Mouse (Mus musculus): Measurements from ENCODE around the gene Ddx43.

DNA sequence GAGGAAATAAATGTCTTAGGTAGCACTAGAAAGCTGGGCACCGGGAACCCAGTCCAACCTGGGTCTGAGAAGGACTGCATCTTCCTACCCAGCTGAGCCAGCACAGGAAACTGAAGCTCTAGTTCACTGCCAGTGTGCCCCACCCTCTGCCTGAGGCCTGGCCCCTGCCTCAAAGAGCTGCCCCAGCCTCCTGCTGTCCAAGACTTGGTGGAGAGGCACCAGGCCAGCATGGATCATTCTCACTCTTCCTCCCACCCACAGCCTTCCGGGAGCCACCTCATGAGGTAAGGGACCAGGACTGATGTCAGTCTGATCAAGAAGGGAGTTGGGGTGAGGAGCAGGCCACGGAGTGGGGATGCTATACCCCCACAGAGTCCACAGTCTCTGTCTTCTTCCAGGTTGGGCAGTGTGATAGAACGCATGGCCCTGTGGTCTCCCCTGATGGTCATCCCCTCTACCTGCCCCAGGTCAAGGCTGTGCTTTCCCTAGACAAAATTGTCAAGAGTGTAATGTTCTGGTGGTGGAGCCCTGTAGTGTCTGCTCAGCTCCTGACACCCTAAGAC lies 33.4 kb downstream of the Ddx43 start:
- TF ChIP-seq POLR2A (IDR thresholded peaks at IDR 0.05; ENCODE audit: borderline replicate concordance, control insufficient read depth, low read depth, low read length) (no peak), CTCF (IDR thresholded peaks at IDR 0.05; ENCODE audit: control insufficient read depth, insufficient read depth, low read length) (no peak)
